Mouse (Mus musculus): Measurements from ENCODE around the gene Kcnj2. TPM values are rescaled to one million over a fixed set of nuclear protein-coding genes. Genes with fewer than 3 reads are reported as not detected.

Kcnj2 gene
- polyA plus RNA-seq, 1 experiment from 2014 or later, result 0.69 TPM

DNA sequence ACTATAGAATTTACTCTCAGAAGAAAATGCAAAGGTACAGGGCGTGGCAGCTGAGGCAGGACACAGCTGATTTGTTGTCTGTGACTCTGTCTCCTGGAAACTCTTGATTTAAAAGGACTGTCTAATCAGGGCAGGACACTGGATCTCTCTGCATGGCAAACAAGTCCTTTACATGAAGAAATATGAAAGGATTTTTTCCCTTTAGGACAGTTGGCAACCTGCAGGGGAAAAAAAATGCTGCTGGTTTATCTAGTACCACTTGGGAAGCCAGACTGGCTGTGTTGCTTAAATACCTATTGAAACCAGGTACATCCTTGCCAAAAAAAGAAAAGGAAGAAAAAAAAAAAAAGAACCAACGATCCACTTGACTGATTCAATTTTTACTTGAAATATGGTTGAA, 17.0 kb downstream of the Kcnj2 start:
- H3K9me3 ChIP-seq (ENCODE audit: control insufficient read depth, low read length), result no peaks in the 10 kb centered on the region
- no peaks in the 10 kb centered on the region for H3K27me3 ChIP-seq (ENCODE audit: control insufficient read depth, insufficient read depth, low read length)
- WGBS, result 55% methylated on average over 2 of the region's 2 CpGs
- no peaks in the 10 kb centered on the region for H3K36me3 ChIP-seq (ENCODE audit: control insufficient read depth, insufficient read depth, low read length)
- H3K4me1 ChIP-seq (replicated peaks; ENCODE audit: control insufficient read depth, insufficient read depth), result no peaks in the 10 kb centered on the region
- DNase-seq (ENCODE audit: low spot score) (no peak), ATAC-seq (ENCODE audit: low FRiP score, low TSS enrichment) (no peak; the same call in 1 of the 2 replicates)
- H3K4me2 ChIP-seq (replicated peaks; ENCODE audit: low read depth), result no peak overlapping the region
- no peak for TF ChIP-seq EP300 (optimal IDR thresholded peaks at IDR 0.05)
- TF ChIP-seq CTCF (IDR thresholded peaks at IDR 0.05; ENCODE audit: low read depth), result no peak
- H3K27ac ChIP-seq (replicated peaks), result no peak overlapping the region
- H3K4me3 ChIP-seq (ENCODE audit: low read depth, low read length), result no peak overlapping the region
- no peak overlapping the region for H3K9ac ChIP-seq (ENCODE audit: low read length)

DNA sequence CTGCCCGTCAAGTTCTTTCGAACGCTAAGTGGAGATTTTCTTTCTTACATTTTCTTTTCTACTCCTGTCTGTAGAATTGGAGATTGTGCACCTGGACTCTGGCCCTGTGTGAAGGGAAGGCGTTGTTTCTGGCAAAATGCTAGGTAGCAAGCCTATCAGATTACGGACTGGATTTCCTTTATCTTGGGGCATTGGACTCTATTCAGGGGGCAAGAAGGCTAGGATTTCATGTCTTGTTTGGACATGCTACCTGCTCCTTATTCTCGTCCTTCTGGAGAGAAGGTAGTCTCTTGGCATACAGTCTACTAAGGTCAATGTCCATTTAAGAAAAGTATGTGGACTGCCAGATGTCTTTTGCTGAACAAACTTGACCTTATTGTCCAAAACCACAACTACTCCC, 21.0 kb downstream of the Kcnj2 start:
- Histone ChIP-seq H3K9me3 (ENCODE audit: control insufficient read depth, low read length) (no peaks in the 10 kb centered on the region), H3K9ac (ENCODE audit: low read length) (no peak overlapping the region), H3K4me2 (replicated peaks; ENCODE audit: low read depth) (no peak overlapping the region), H3K4me1 (replicated peaks; ENCODE audit: control insufficient read depth, insufficient read depth) (no peaks in the 10 kb centered on the region), H3K4me3 (ENCODE audit: low read depth, low read length) (no peak overlapping the region), H3K27me3 (ENCODE audit: control insufficient read depth, insufficient read depth, low read length) (no peaks in the 10 kb centered on the region), H3K36me3 (ENCODE audit: control insufficient read depth, insufficient read depth, low read length) (no peaks in the 10 kb centered on the region), H3K27ac (replicated peaks) (no peak overlapping the region)
- ATAC-seq (ENCODE audit: low FRiP score, low TSS enrichment), result no peak
- TF ChIP-seq CTCF (IDR thresholded peaks at IDR 0.05; ENCODE audit: low read depth) (no peak), EP300 (optimal IDR thresholded peaks at IDR 0.05) (no peak)
- 52% methylated on average over 6 of the region's 6 CpGs for WGBS
- no peak for DNase-seq (ENCODE audit: low spot score)

DNA sequence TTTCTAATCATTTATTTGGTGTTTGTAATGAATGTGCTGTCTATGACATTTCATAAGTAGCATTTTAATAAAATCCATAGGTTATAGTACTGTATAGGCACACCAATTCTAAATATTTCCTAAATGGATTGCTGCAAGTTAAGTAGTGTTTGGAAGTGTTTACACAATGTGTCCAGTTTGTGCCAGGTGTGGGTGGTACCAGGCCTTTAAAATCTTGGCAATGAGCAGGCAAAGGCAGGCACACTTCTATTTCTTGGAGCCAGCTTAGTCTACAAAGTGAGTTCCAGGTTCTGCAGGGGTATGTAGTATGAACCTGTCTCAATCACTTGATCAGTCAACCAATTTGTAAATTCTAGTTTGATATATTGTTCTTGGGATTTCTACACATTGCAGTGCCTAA, 22.3 kb downstream of the Kcnj2 start:
- H3K9me3 ChIP-seq (ENCODE audit: control insufficient read depth, low read length), result no peaks in the 10 kb centered on the region
- no peaks in the 10 kb centered on the region for H3K36me3 ChIP-seq (ENCODE audit: control insufficient read depth, insufficient read depth, low read length)
- H3K27me3 ChIP-seq (ENCODE audit: control insufficient read depth, insufficient read depth, low read length), result no peaks in the 10 kb centered on the region
- no peak for TF ChIP-seq EP300 (optimal IDR thresholded peaks at IDR 0.05)
- no peak for TF ChIP-seq CTCF (IDR thresholded peaks at IDR 0.05; ENCODE audit: low read depth)
- no peak for DNase-seq (ENCODE audit: low spot score)
- ATAC-seq (ENCODE audit: low FRiP score, low TSS enrichment), result no peak
- no peak overlapping the region for H3K4me3 ChIP-seq (ENCODE audit: low read depth, low read length)
- H3K27ac ChIP-seq (replicated peaks), result no peak overlapping the region
- no peaks in the 10 kb centered on the region for H3K4me1 ChIP-seq (replicated peaks; ENCODE audit: control insufficient read depth, insufficient read depth)
- no peak overlapping the region for H3K9ac ChIP-seq (ENCODE audit: low read length)
- no peak overlapping the region for H3K4me2 ChIP-seq (replicated peaks; ENCODE audit: low read depth)

DNA sequence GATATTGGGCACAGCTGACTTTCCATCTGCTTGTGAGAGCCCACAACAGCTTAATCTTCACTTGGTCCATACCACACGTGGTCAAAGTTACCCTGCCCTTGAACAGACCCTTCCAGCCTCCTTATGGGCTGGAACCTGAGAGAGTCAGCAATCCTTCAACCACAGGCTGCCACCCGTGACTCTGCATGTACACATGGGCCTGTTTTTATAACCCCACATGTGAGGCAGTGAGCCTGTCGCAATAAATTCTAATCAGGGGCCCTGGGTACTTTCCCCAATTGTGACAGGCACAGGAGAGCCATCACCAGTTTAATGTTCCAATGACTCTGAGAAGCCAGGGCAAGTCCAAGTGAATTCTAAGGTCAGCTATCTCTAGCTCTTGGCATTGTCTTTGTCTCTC, 22.8 kb downstream of the Kcnj2 start:
- WGBS, result 40% methylated on average over 3 of the region's 3 CpGs
- no peak for TF ChIP-seq CTCF (IDR thresholded peaks at IDR 0.05; ENCODE audit: low read depth)

DNA sequence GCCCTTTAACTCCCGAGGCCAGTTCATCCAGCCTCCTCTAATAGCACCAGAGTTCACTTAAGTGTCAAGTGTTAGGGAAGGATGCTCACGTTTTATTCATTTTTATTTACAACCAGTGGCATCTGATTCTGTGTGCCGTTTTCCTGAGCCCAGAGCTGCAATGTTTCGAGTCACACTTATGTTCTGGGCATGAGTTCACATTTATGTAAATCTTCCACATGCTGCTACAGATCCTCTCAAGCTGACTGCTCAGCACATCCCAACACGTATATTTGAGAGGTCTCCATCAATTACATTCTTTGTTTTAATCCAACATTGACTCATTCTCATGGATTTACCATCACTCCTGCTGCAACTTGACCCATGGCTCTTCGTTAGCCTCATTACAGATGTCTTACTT, 25.2 kb downstream of the Kcnj2 start:
- WGBS, result 59% methylated on average over 6 of the region's 6 CpGs
- DNase-seq (ENCODE audit: low spot score) (no peak), ATAC-seq (ENCODE audit: low FRiP score, low TSS enrichment) (no peak)
- Histone ChIP-seq H3K27ac (replicated peaks) (no peak overlapping the region), H3K4me1 (replicated peaks; ENCODE audit: control insufficient read depth, insufficient read depth) (no peaks in the 10 kb centered on the region), H3K9ac (ENCODE audit: low read length) (no peak overlapping the region), H3K4me2 (replicated peaks; ENCODE audit: low read depth) (no peak overlapping the region), H3K4me3 (ENCODE audit: low read depth, low read length) (no peak overlapping the region), H3K36me3 (ENCODE audit: control insufficient read depth, insufficient read depth, low read length) (no peaks in the 10 kb centered on the region), H3K9me3 (ENCODE audit: control insufficient read depth, low read length) (no peaks in the 10 kb centered on the region), H3K27me3 (ENCODE audit: control insufficient read depth, insufficient read depth, low read length) (no peaks in the 10 kb centered on the region)
- TF ChIP-seq EP300 (optimal IDR thresholded peaks at IDR 0.05) (no peak), CTCF (IDR thresholded peaks at IDR 0.05; ENCODE audit: low read depth) (no peak)

More for the DNA sequence above, 22.8 kb downstream of the Kcnj2 start:
- H3K4me2 ChIP-seq (replicated peaks; ENCODE audit: low read depth), result no peak overlapping the region
- H3K4me3 ChIP-seq (ENCODE audit: low read depth, low read length), result no peak overlapping the region
- no peak overlapping the region for H3K9ac ChIP-seq (ENCODE audit: low read length)
- ATAC-seq (ENCODE audit: low FRiP score, low TSS enrichment) (no peak), DNase-seq (ENCODE audit: low spot score) (no peak)
- H3K27me3 ChIP-seq (ENCODE audit: control insufficient read depth, insufficient read depth, low read length), result no peaks in the 10 kb centered on the region
- no peaks in the 10 kb centered on the region for H3K4me1 ChIP-seq (replicated peaks; ENCODE audit: control insufficient read depth, insufficient read depth)
- H3K27ac ChIP-seq (replicated peaks), result no peak overlapping the region
- no peaks in the 10 kb centered on the region for H3K9me3 ChIP-seq (ENCODE audit: control insufficient read depth, low read length)
- H3K36me3 ChIP-seq (ENCODE audit: control insufficient read depth, insufficient read depth, low read length), result no peaks in the 10 kb centered on the region

DNA sequence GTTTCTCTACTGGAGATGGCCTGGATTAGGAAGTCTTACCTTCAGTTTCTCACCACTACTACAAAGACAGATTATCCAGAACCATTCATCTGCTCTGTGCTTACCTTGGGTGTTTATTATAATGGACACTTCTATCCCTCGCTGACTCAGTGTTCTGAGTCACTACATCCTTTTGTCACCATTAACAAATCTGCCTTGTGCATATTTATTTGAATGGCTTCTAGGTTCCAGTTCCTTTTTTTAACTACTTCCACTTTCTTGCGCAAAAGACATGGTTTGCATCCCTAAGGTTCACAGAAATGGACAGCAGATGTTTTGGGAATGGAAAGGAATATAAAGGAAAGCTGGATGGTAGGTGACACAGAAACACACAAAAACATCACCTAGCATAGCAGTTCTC, 27.0 kb downstream of the Kcnj2 start:
- ATAC-seq (ENCODE audit: low FRiP score, low TSS enrichment) (no peak), DNase-seq (ENCODE audit: low spot score) (no peak)
- Histone ChIP-seq H3K4me1 (replicated peaks; ENCODE audit: control insufficient read depth, insufficient read depth) (no peaks in the 10 kb centered on the region), H3K4me3 (ENCODE audit: low read depth, low read length) (no peak overlapping the region), H3K27me3 (ENCODE audit: control insufficient read depth, insufficient read depth, low read length) (no peaks in the 10 kb centered on the region), H3K4me2 (replicated peaks; ENCODE audit: low read depth) (no peak overlapping the region), H3K27ac (replicated peaks) (no peak overlapping the region), H3K9ac (ENCODE audit: low read length) (no peak overlapping the region), H3K9me3 (ENCODE audit: control insufficient read depth, low read length) (no peaks in the 10 kb centered on the region), H3K36me3 (ENCODE audit: control insufficient read depth, insufficient read depth, low read length) (no peaks in the 10 kb centered on the region)
- TF ChIP-seq CTCF (IDR thresholded peaks at IDR 0.05; ENCODE audit: low read depth) (no peak), EP300 (optimal IDR thresholded peaks at IDR 0.05) (no peak)
- WGBS, result 60% methylated on average over 2 of the region's 2 CpGs
